Mouse (Mus musculus) ES-E14 (cell line): Measurements from ENCODE around the gene Cited1. TPM values are rescaled to one million over a fixed set of nuclear protein-coding genes. Genes with fewer than 3 reads are reported as not detected.
"Not testable (repeated sequence)": the region's sequence is repeated elsewhere in the genome, so short reads cannot be mapped to it uniquely, and the experiment has no call there.

Experiments used
- DNase-seq: peaks from one replicate; pipeline ENCODE4 v3.0.0-alpha.2; 2013; ENCODE audit warnings: low read depth, low spot score
- H3K27ac ChIP-seq: 2 replicates; pipeline ENCODE4 v1.5.1; 2012; ENCODE audit warnings: low read depth, mild to moderate bottlenecking, low read length, moderate library complexity, mixed read lengths; ENCODE audit not compliant: poor library complexity, insufficient read depth, severe bottlenecking
- H3K36me3 ChIP-seq: 2 replicates; pipeline ENCODE4 v1.6.1; 2012; ENCODE audit warnings: mild to moderate bottlenecking, low read length, moderate library complexity, mixed read lengths; ENCODE audit not compliant: control insufficient read depth, poor library complexity, insufficient read depth, severe bottlenecking
- H3K4me1 ChIP-seq, 2 experiments: fragments of 150-350 bp in 1 of 2; sonication (generic) in 1 of 2; 2 replicates each; pipeline ENCODE4 v1.6.1; 2012; ENCODE audit warnings: low read length in 2 of 2, mild to moderate bottlenecking in 1 of 2, mixed read lengths in 1 of 2; ENCODE audit not compliant: control insufficient read depth in 2 of 2, insufficient read depth in 2 of 2, poor library complexity in 1 of 2
- H3K4me3 ChIP-seq, 2 experiments: fragments of 150-350 bp in 1 of 2; sonication (generic) in 1 of 2; 2 replicates each; pipeline ENCODE4 v1.5.1; 2012; ENCODE audit warnings: low read length in 2 of 2, low read depth in 1 of 2, mild to moderate bottlenecking in 1 of 2, mixed read lengths in 1 of 2; ENCODE audit not compliant: insufficient read depth in 1 of 2, poor library complexity in 1 of 2, severe bottlenecking in 1 of 2
- H3K9ac ChIP-seq: 2 replicates; pipeline ENCODE4 v1.6.1; 2012; ENCODE audit warnings: low read depth, mild to moderate bottlenecking, low read length, mixed read lengths; ENCODE audit not compliant: poor library complexity, insufficient read depth, severe bottlenecking
- H3K9me3 ChIP-seq: fragments of 150-350 bp; sonication (generic); 2 replicates; pipeline ENCODE4 v1.6.1; 2012; ENCODE audit warnings: low read depth, mild to moderate bottlenecking, low read length; ENCODE audit not compliant: control insufficient read depth, insufficient read depth
- CHD2 ChIP-seq: IDR thresholded peaks from 2 replicates; pipeline ENCODE4 v1.6.1; 2014; ENCODE audit warnings: mild to moderate bottlenecking, low read depth, low read length, inconsistent platforms
- HCFC1 ChIP-seq: IDR thresholded peaks from 2 replicates; pipeline ENCODE4 v1.6.1; 2012; ENCODE audit warnings: low read length, inconsistent platforms, borderline replicate concordance; ENCODE audit not compliant: insufficient read depth
- MAFK ChIP-seq: IDR thresholded peaks from 2 replicates; pipeline ENCODE4 v1.6.1; 2014; ENCODE audit warnings: mild to moderate bottlenecking, low read depth, low read length, inconsistent platforms; ENCODE audit not compliant: insufficient read depth
- ZC3H11A ChIP-seq: IDR thresholded peaks from 2 replicates; pipeline ENCODE4 v1.6.1; 2012; ENCODE audit warnings: low read depth, mild to moderate bottlenecking, inconsistent platforms, low read length, borderline replicate concordance
- ZNF384 ChIP-seq: IDR thresholded peaks from 2 replicates; pipeline ENCODE4 v1.6.1; 2012; ENCODE audit warnings: low read depth, low read length, inconsistent platforms
- in situ Hi-C, 2 experiments: fragments of 600-800 bp; cut with MboI; formaldehyde crosslinking; loops; one replicate each; pipeline ENCODE4 v1.15.1; 2025; ENCODE audit warnings: low sequenced_read_pairs in 2 of 2, inconsistent platforms in 1 of 2; ENCODE audit not compliant: unreplicated experiment in 2 of 2
- total RNA-seq: library from RNA; depleted of rRNA; stranded (reverse); fragments of 300-350 nt; gene quantifications from 2 replicates; pipeline ENCODE4 v1.2.3, GENCODE M21; 2012; rRNA removed

The Cited1 gene
- total RNA-seq, 1 experiment: 9.3 TPM

GRCm38 (mm10) chrX:102244334-102244733, 7.6 kb downstream of the Cited1 start:
- no peak overlapping the region for H3K4me3 ChIP-seq
- H3K9ac ChIP-seq: no peak overlapping the region
- no peaks in the 10 kb centered on the region for H3K4me1 ChIP-seq
- no peak overlapping the region for H3K27ac ChIP-seq
- no peak for DNase-seq
- in situ Hi-C loops: loop anchor here in 1 of 2 experiments (25.0 kb wide), 1 partner anchor 243 kb away; no protein-coding TSS in a partner anchor
- H3K36me3 ChIP-seq: no peaks in the 10 kb centered on the region
- no peak for TF ChIP-seq ZNF384
- TF ChIP-seq HCFC1: no peak
- no peak for TF ChIP-seq CHD2
- no peak for TF ChIP-seq ZC3H11A
- TF ChIP-seq MAFK: no peak
- H3K9me3 ChIP-seq: no peaks in the 10 kb centered on the region

- TF ChIP-seq ZC3H11A: peak; percentile 74; the same call in 1 of the 2 replicates
- TF ChIP-seq HCFC1: no peak
- in situ Hi-C loops: no loop called here
Measured at GRCm38 (mm10) chrX:102219126-102219525, 32.9 kb downstream of the Cited1 start.

GRCm38 (mm10) chrX:102215356-102215755, 36.6 kb downstream of the Cited1 start:
- H3K4me3 ChIP-seq, H3K27ac ChIP-seq, H3K9me3 ChIP-seq, H3K9ac ChIP-seq, H3K36me3 ChIP-seq, in situ Hi-C loops, H3K4me1 ChIP-seq: not testable (repeated sequence)
- TF ChIP-seq ZC3H11A: peak; percentile 48; the same call in 1 of the 2 replicates
- DNase-seq: peak; percentile 51

More at GRCm38 (mm10) chrX:102219126-102219525, 32.9 kb downstream of the Cited1 start:
- peak; percentile 61 for DNase-seq
- Histone ChIP-seq H3K9me3 (no peaks in the 10 kb centered on the region), H3K4me3 (no peak overlapping the region), H3K36me3 (no peaks in the 10 kb centered on the region), H3K4me1 (no peaks in the 10 kb centered on the region), H3K9ac (no peak overlapping the region), H3K27ac (no peak overlapping the region)

Other genes with a start within 250 kb of the Cited1 start
- gene Rtl5, start 180.9 kb downstream of the Cited1 start, total RNA-seq: 0.26 and 0.54 TPM in 2 replicates
- gene Pin4, start 132.7 kb downstream of the Cited1 start, total RNA-seq: 36.4 and 85.2 TPM in 2 replicates
- 16.1 and 19.3 TPM in 2 replicates for gene Ercc6l, start 95.1 kb downstream of the Cited1 start, total RNA-seq
- gene Rps4x, start 62.8 kb downstream of the Cited1 start, total RNA-seq: 1,621 and 1,818 TPM in 2 replicates